Mouse (Mus musculus): ENCODE data around the gene Pex26. TPM values are rescaled to one million over a fixed set of nuclear protein-coding genes. Genes with fewer than 3 reads are reported as not detected.

Gene Pex26
- polyA plus RNA-seq, 1 experiment from 2014 or later: 13.5 TPM

- Histone ChIP-seq H3K9ac (ENCODE audit: low read depth, low read length) (no peak overlapping the region), H3K27me3 (replicated peaks; ENCODE audit: control insufficient read depth, insufficient read depth, low read length) (no peaks in the 10 kb centered on the region), H3K36me3 (ENCODE audit: control insufficient read depth, insufficient read depth, low read length) (no peaks in the 10 kb centered on the region), H3K4me2 (ENCODE audit: low read length) (no peak overlapping the region), H3K27ac (ENCODE audit: low read depth, low read length) (no peak overlapping the region), H3K4me3 (ENCODE audit: low read length) (no peak overlapping the region), H3K9me3 (ENCODE audit: control insufficient read depth, low read length) (no peaks in the 10 kb centered on the region), H3K4me1 (ENCODE audit: control insufficient read depth, insufficient read depth, low read depth, low read length) (no peaks in the 10 kb centered on the region)
- ATAC-seq: no peak
- WGBS: 81% methylated on average over 4 of the region's 4 CpGs
Measured at GRCm38 (mm10) chr6:121219406-121219805, 35.9 kb downstream of the Pex26 start.

- Histone ChIP-seq H3K36me3 (ENCODE audit: control insufficient read depth, insufficient read depth, low read length) (no peaks in the 10 kb centered on the region), H3K4me2 (ENCODE audit: low read length) (no peak overlapping the region), H3K27ac (ENCODE audit: low read depth, low read length) (no peak overlapping the region), H3K9me3 (ENCODE audit: control insufficient read depth, low read length) (no peaks in the 10 kb centered on the region), H3K4me1 (ENCODE audit: control insufficient read depth, insufficient read depth, low read depth, low read length) (no peaks in the 10 kb centered on the region), H3K27me3 (replicated peaks; ENCODE audit: control insufficient read depth, insufficient read depth, low read length) (no peaks in the 10 kb centered on the region), H3K9ac (ENCODE audit: low read depth, low read length) (no peak overlapping the region), H3K4me3 (ENCODE audit: low read length) (no peak overlapping the region)
- WGBS: 93% methylated on average over 10 of the region's 10 CpGs
- ATAC-seq: no peak
Measured at GRCm38 (mm10) chr6:121220181-121220580, 36.7 kb downstream of the Pex26 start.

GRCm38 (mm10) chr6:121221876-121222597 lies 38.6 kb downstream of the Pex26 start:
- H3K9ac ChIP-seq (ENCODE audit: low read depth, low read length): no peak overlapping the region
- no peaks in the 10 kb centered on the region for H3K4me1 ChIP-seq (ENCODE audit: control insufficient read depth, insufficient read depth, low read depth, low read length)
- H3K36me3 ChIP-seq (ENCODE audit: control insufficient read depth, insufficient read depth, low read length): no peaks in the 10 kb centered on the region
- H3K4me3 ChIP-seq (ENCODE audit: low read length): no peak overlapping the region
- H3K27ac ChIP-seq (ENCODE audit: low read depth, low read length): no peak overlapping the region
- no peak for ATAC-seq
- H3K9me3 ChIP-seq (ENCODE audit: control insufficient read depth, low read length): no peaks in the 10 kb centered on the region
- no peaks in the 10 kb centered on the region for H3K27me3 ChIP-seq (replicated peaks; ENCODE audit: control insufficient read depth, insufficient read depth, low read length)
- no peak overlapping the region for H3K4me2 ChIP-seq (ENCODE audit: low read length)
- 89% methylated on average over 8 of the region's 8 CpGs for WGBS

GRCm38 (mm10) chr6:121223001-121223400 lies 39.5 kb downstream of the Pex26 start:
- Histone ChIP-seq H3K27ac (ENCODE audit: low read depth, low read length) (no peak overlapping the region), H3K36me3 (ENCODE audit: control insufficient read depth, insufficient read depth, low read length) (no peaks in the 10 kb centered on the region), H3K27me3 (replicated peaks; ENCODE audit: control insufficient read depth, insufficient read depth, low read length) (no peaks in the 10 kb centered on the region), H3K4me1 (ENCODE audit: control insufficient read depth, insufficient read depth, low read depth, low read length) (no peaks in the 10 kb centered on the region), H3K4me3 (ENCODE audit: low read length) (no peak overlapping the region), H3K4me2 (ENCODE audit: low read length) (no peak overlapping the region), H3K9me3 (ENCODE audit: control insufficient read depth, low read length) (no peaks in the 10 kb centered on the region), H3K9ac (ENCODE audit: low read depth, low read length) (no peak overlapping the region)
- WGBS: 95% methylated on average over 14 of the region's 14 CpGs
- ATAC-seq: no peak

- Histone ChIP-seq H3K9ac (ENCODE audit: low read depth, low read length) (no peak overlapping the region), H3K9me3 (ENCODE audit: control insufficient read depth, low read length) (no peaks in the 10 kb centered on the region), H3K4me1 (ENCODE audit: control insufficient read depth, insufficient read depth, low read depth, low read length) (no peaks in the 10 kb centered on the region), H3K36me3 (ENCODE audit: control insufficient read depth, insufficient read depth, low read length) (no peaks in the 10 kb centered on the region), H3K27me3 (replicated peaks; ENCODE audit: control insufficient read depth, insufficient read depth, low read length) (no peaks in the 10 kb centered on the region), H3K4me2 (ENCODE audit: low read length) (no peak overlapping the region), H3K4me3 (ENCODE audit: low read length) (no peak overlapping the region), H3K27ac (ENCODE audit: low read depth, low read length) (no peak overlapping the region)
- no peak for ATAC-seq
- WGBS: 75% methylated on average over 5 of the region's 5 CpGs
Measured at GRCm38 (mm10) chr6:121224067-121224466, 40.6 kb downstream of the Pex26 start.

GRCm38 (mm10) chr6:121224993-121225392 lies 41.5 kb downstream of the Pex26 start:
- Histone ChIP-seq H3K4me3 (ENCODE audit: low read length) (no peak overlapping the region), H3K4me1 (ENCODE audit: control insufficient read depth, insufficient read depth, low read depth, low read length) (no peaks in the 10 kb centered on the region), H3K36me3 (ENCODE audit: control insufficient read depth, insufficient read depth, low read length) (no peaks in the 10 kb centered on the region), H3K9me3 (ENCODE audit: control insufficient read depth, low read length) (no peaks in the 10 kb centered on the region), H3K9ac (ENCODE audit: low read depth, low read length) (no peak overlapping the region), H3K27me3 (replicated peaks; ENCODE audit: control insufficient read depth, insufficient read depth, low read length) (no peaks in the 10 kb centered on the region), H3K4me2 (ENCODE audit: low read length) (no peak overlapping the region), H3K27ac (ENCODE audit: low read depth, low read length) (no peak overlapping the region)
- WGBS: 33% methylated on average over 6 of the region's 6 CpGs
- ATAC-seq: no peak

GRCm38 (mm10) chr6:121226043-121226442 lies 42.6 kb downstream of the Pex26 start:
- Histone ChIP-seq H3K9ac (ENCODE audit: low read depth, low read length) (no peak overlapping the region), H3K36me3 (ENCODE audit: control insufficient read depth, insufficient read depth, low read length) (no peaks in the 10 kb centered on the region), H3K27me3 (replicated peaks; ENCODE audit: control insufficient read depth, insufficient read depth, low read length) (no peaks in the 10 kb centered on the region), H3K4me3 (ENCODE audit: low read length) (no peak overlapping the region), H3K27ac (ENCODE audit: low read depth, low read length) (no peak overlapping the region), H3K9me3 (ENCODE audit: control insufficient read depth, low read length) (no peaks in the 10 kb centered on the region), H3K4me1 (ENCODE audit: control insufficient read depth, insufficient read depth, low read depth, low read length) (no peaks in the 10 kb centered on the region), H3K4me2 (ENCODE audit: low read length) (no peak overlapping the region)
- ATAC-seq: no peak
- WGBS: 75% methylated on average over 4 of the region's 4 CpGs

- no peaks in the 10 kb centered on the region for H3K4me1 ChIP-seq (ENCODE audit: control insufficient read depth, insufficient read depth, low read depth, low read length)
- no peak overlapping the region for H3K9ac ChIP-seq (ENCODE audit: low read depth, low read length)
- H3K36me3 ChIP-seq (ENCODE audit: control insufficient read depth, insufficient read depth, low read length): no peaks in the 10 kb centered on the region
- no peak overlapping the region for H3K4me2 ChIP-seq (ENCODE audit: low read length)
- H3K27ac ChIP-seq (ENCODE audit: low read depth, low read length): no peak overlapping the region
- no peaks in the 10 kb centered on the region for H3K9me3 ChIP-seq (ENCODE audit: control insufficient read depth, low read length)
- no peak for ATAC-seq
- H3K27me3 ChIP-seq (replicated peaks; ENCODE audit: control insufficient read depth, insufficient read depth, low read length): no peaks in the 10 kb centered on the region
- no peak overlapping the region for H3K4me3 ChIP-seq (ENCODE audit: low read length)
- WGBS: 90% methylated on average over 2 of the region's 2 CpGs
Measured at GRCm38 (mm10) chr6:121226744-121227143, 43.3 kb downstream of the Pex26 start.

GRCm38 (mm10) chr6:121228421-121228820 lies 45.0 kb downstream of the Pex26 start:
- no peak for ATAC-seq
- Histone ChIP-seq H3K4me3 (ENCODE audit: low read length) (no peak overlapping the region), H3K36me3 (ENCODE audit: control insufficient read depth, insufficient read depth, low read length) (no peaks in the 10 kb centered on the region), H3K4me2 (ENCODE audit: low read length) (no peak overlapping the region), H3K9me3 (ENCODE audit: control insufficient read depth, low read length) (no peaks in the 10 kb centered on the region), H3K4me1 (ENCODE audit: control insufficient read depth, insufficient read depth, low read depth, low read length) (no peaks in the 10 kb centered on the region), H3K27ac (ENCODE audit: low read depth, low read length) (no peak overlapping the region), H3K27me3 (replicated peaks; ENCODE audit: control insufficient read depth, insufficient read depth, low read length) (no peaks in the 10 kb centered on the region), H3K9ac (ENCODE audit: low read depth, low read length) (no peak overlapping the region)
- WGBS: 74% methylated on average over 8 of the region's 8 CpGs

Measured in hindbrain, embryonic 16.5 days (tissue).